Mouse (Mus musculus) ES-E14 (cell line): ENCODE measurements around the gene Mex3d.

Experiments
- HCFC1 ChIP-seq: IDR thresholded peaks from 2 replicates; pipeline ENCODE4 v1.6.1; 2012; ENCODE audit warnings: low read length, inconsistent platforms, borderline replicate concordance; ENCODE audit not compliant: insufficient read depth
- ZC3H11A ChIP-seq: IDR thresholded peaks from 2 replicates; pipeline ENCODE4 v1.6.1; 2012; ENCODE audit warnings: low read depth, mild to moderate bottlenecking, inconsistent platforms, low read length, borderline replicate concordance
- ZNF384 ChIP-seq: IDR thresholded peaks from 2 replicates; pipeline ENCODE4 v1.6.1; 2012; ENCODE audit warnings: low read depth, low read length, inconsistent platforms

DNA sequence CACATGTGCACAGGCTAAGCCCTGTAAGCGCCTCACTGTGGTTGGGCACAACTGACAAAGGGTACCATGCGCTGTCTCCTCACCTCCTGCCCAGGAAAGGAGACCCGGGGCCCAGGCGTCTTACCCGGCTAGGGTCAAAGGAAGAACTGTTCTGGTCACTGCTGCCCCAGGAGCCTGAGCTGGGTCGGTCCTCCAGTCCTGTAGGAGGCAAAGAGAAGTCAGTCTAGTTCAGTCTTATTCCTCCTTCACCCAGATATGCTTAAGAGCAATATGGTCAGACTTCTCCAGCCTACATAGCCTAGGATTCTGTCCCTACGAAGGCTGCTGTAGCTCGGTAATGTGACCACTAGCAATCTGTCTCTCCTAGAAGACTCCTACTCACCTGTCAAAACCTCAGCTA, 33.7 kb upstream of the Mex3d start:
- TF ChIP-seq ZC3H11A = no peak
- no peak for TF ChIP-seq ZNF384
- TF ChIP-seq HCFC1 = no peak
